Mouse (Mus musculus): ENCODE results near the gene Isg20. TPM values are rescaled to one million over a fixed set of nuclear protein-coding genes. Genes with fewer than 3 reads are reported as not detected.

Gene Isg20
- polyA plus RNA-seq, 2 experiments = 47.2 to 72.1 TPM

GRCm38 (mm10) chr7:78903174-78903870, 9.9 kb upstream of the Isg20 start:
- no peaks in the 10 kb centered on the region for H3K27me3 ChIP-seq (ENCODE audit: control insufficient read depth, insufficient read depth, low read length)
- no peaks in the 10 kb centered on the region for H3K9me3 ChIP-seq (ENCODE audit: control insufficient read depth, low read length)
- no peak overlapping the region for H3K27ac ChIP-seq
- H3K9ac ChIP-seq (replicated peaks) = no peak overlapping the region
- H3K4me3 ChIP-seq (ENCODE audit: insufficient read depth in 1 of 2, low read depth in 2 of 2, low read length in 2 of 2) = no peak overlapping the region
- H3K4me2 ChIP-seq (ENCODE audit: low read depth) = no peak overlapping the region
- ATAC-seq (ENCODE audit: insufficient read depth) = no peak
- H3K4me1 ChIP-seq (replicated peaks; ENCODE audit: control insufficient read depth in 2 of 2, insufficient read depth in 2 of 2, low read length in 1 of 2) = no peaks in the 10 kb centered on the region
- no peak for DNase-seq (ENCODE audit: low read depth in 3 of 3, low spot score in 3 of 3)
- TF ChIP-seq CTCF (IDR thresholded peaks at IDR 0.05; ENCODE audit: low read depth) (no peak), EP300 (IDR thresholded peaks at IDR 0.05; ENCODE audit: low read depth) (no peak)
- WGBS (ENCODE audit: insufficient replicate concordance) = 77% methylated on average over 6 of the region's 6 CpGs
- H3K36me3 ChIP-seq (replicated peaks; ENCODE audit: control insufficient read depth, insufficient read depth, low read depth) = peaks cover 3% of the 10 kb centered on the region

GRCm38 (mm10) chr7:78904175-78904574, 9.0 kb upstream of the Isg20 start:
- Histone ChIP-seq H3K4me1 (replicated peaks; ENCODE audit: control insufficient read depth in 2 of 2, insufficient read depth in 2 of 2, low read length in 1 of 2) (no peaks in the 10 kb centered on the region), H3K27me3 (ENCODE audit: control insufficient read depth, insufficient read depth, low read length) (no peaks in the 10 kb centered on the region), H3K4me2 (ENCODE audit: low read depth) (no peak overlapping the region), H3K4me3 (ENCODE audit: insufficient read depth in 1 of 2, low read depth in 2 of 2, low read length in 2 of 2) (no peak overlapping the region), H3K36me3 (replicated peaks; ENCODE audit: control insufficient read depth, insufficient read depth, low read depth) (peaks cover 3% of the 10 kb centered on the region), H3K9me3 (ENCODE audit: control insufficient read depth, low read length) (no peaks in the 10 kb centered on the region), H3K27ac (no peak overlapping the region), H3K9ac (replicated peaks) (no peak overlapping the region)
- TF ChIP-seq CTCF (IDR thresholded peaks at IDR 0.05; ENCODE audit: low read depth) (no peak), EP300 (IDR thresholded peaks at IDR 0.05; ENCODE audit: low read depth) (no peak)
- 68% methylated on average over 2 of the region's 2 CpGs for WGBS (ENCODE audit: insufficient replicate concordance)
- DNase-seq (ENCODE audit: low read depth in 3 of 3, low spot score in 3 of 3) (no peak), ATAC-seq (ENCODE audit: insufficient read depth) (no peak)

GRCm38 (mm10) chr7:78909026-78909425, 4.2 kb upstream of the Isg20 start:
- Histone ChIP-seq H3K4me1 (replicated peaks; ENCODE audit: control insufficient read depth in 2 of 2, insufficient read depth in 2 of 2, low read length in 1 of 2) (peaks cover 15 to 22% of the 10 kb centered on the region in 2 experiments), H3K36me3 (replicated peaks; ENCODE audit: control insufficient read depth, insufficient read depth, low read depth) (no peaks in the 10 kb centered on the region; the same call in 1 of the 2 replicates), H3K27ac (no peak overlapping the region), H3K9ac (replicated peaks) (no peak overlapping the region), H3K4me2 (ENCODE audit: low read depth) (no peak overlapping the region), H3K9me3 (ENCODE audit: control insufficient read depth, low read length) (no peaks in the 10 kb centered on the region), H3K27me3 (ENCODE audit: control insufficient read depth, insufficient read depth, low read length) (no peaks in the 10 kb centered on the region), H3K4me3 (ENCODE audit: insufficient read depth in 1 of 2, low read depth in 2 of 2, low read length in 2 of 2) (no peak overlapping the region)
- DNase-seq (ENCODE audit: low read depth in 3 of 3, low spot score in 3 of 3) (no peak), ATAC-seq (ENCODE audit: insufficient read depth) (no peak)
- TF ChIP-seq EP300 (IDR thresholded peaks at IDR 0.05; ENCODE audit: low read depth) (no peak), CTCF (IDR thresholded peaks at IDR 0.05; ENCODE audit: low read depth) (no peak)
- 81% methylated on average over 6 of the region's 6 CpGs for WGBS (ENCODE audit: insufficient replicate concordance)

- H3K27ac ChIP-seq = no peak overlapping the region
- ATAC-seq (ENCODE audit: insufficient read depth) = no peak
- no peaks in the 10 kb centered on the region; the same call in 1 of the 2 replicates for H3K36me3 ChIP-seq (replicated peaks; ENCODE audit: control insufficient read depth, insufficient read depth, low read depth)
- peaks cover 21 to 32% of the 10 kb centered on the region in 2 experiments for H3K4me1 ChIP-seq (replicated peaks; ENCODE audit: control insufficient read depth in 2 of 2, insufficient read depth in 2 of 2, low read length in 1 of 2)
- no peak overlapping the region for H3K4me3 ChIP-seq (ENCODE audit: insufficient read depth in 1 of 2, low read depth in 2 of 2, low read length in 2 of 2)
- no peak overlapping the region for H3K9ac ChIP-seq (replicated peaks)
- WGBS (ENCODE audit: insufficient replicate concordance) = 44% methylated on average over 6 of the region's 6 CpGs
- peak in 1 of 3 experiments; percentile 33 for DNase-seq (ENCODE audit: low read depth in 3 of 3, low spot score in 3 of 3)
- no peaks in the 10 kb centered on the region for H3K27me3 ChIP-seq (ENCODE audit: control insufficient read depth, insufficient read depth, low read length)
- TF ChIP-seq CTCF (IDR thresholded peaks at IDR 0.05; ENCODE audit: low read depth) (peak; percentile 70), EP300 (IDR thresholded peaks at IDR 0.05; ENCODE audit: low read depth) (no peak)
- no peaks in the 10 kb centered on the region for H3K9me3 ChIP-seq (ENCODE audit: control insufficient read depth, low read length)
- H3K4me2 ChIP-seq (ENCODE audit: low read depth) = no peak overlapping the region
Observed at GRCm38 (mm10) chr7:78910336-78911098, 2.7 kb upstream of the Isg20 start.

GRCm38 (mm10) chr7:78911209-78911608, 2.0 kb upstream of the Isg20 start:
- no peaks in the 10 kb centered on the region; the same call in 1 of the 2 replicates for H3K36me3 ChIP-seq (replicated peaks; ENCODE audit: control insufficient read depth, insufficient read depth, low read depth)
- TF ChIP-seq EP300 (IDR thresholded peaks at IDR 0.05; ENCODE audit: low read depth) = no peak
- no peak for TF ChIP-seq CTCF (IDR thresholded peaks at IDR 0.05; ENCODE audit: low read depth)
- peaks cover 21 to 32% of the 10 kb centered on the region in 2 experiments for H3K4me1 ChIP-seq (replicated peaks; ENCODE audit: control insufficient read depth in 2 of 2, insufficient read depth in 2 of 2, low read length in 1 of 2)
- no peaks in the 10 kb centered on the region for H3K27me3 ChIP-seq (ENCODE audit: control insufficient read depth, insufficient read depth, low read length)
- no peak overlapping the region for H3K4me2 ChIP-seq (ENCODE audit: low read depth)
- no peak overlapping the region for H3K9ac ChIP-seq (replicated peaks)
- H3K4me3 ChIP-seq (ENCODE audit: insufficient read depth in 1 of 2, low read depth in 2 of 2, low read length in 2 of 2) = no peak overlapping the region
- H3K9me3 ChIP-seq (ENCODE audit: control insufficient read depth, low read length) = no peaks in the 10 kb centered on the region
- ATAC-seq (ENCODE audit: insufficient read depth) (no peak), DNase-seq (ENCODE audit: low read depth in 3 of 3, low spot score in 3 of 3) (no peak)
- no peak overlapping the region for H3K27ac ChIP-seq
- 73% methylated on average over 4 of the region's 4 CpGs for WGBS (ENCODE audit: insufficient replicate concordance)
